Mouse (Mus musculus): ENCODE data around the gene Ccdc130. TPM values are rescaled to one million over a fixed set of nuclear protein-coding genes. Genes with fewer than 3 reads are reported as not detected.

Ccdc130 gene
- polyA plus RNA-seq, 1 experiment from 2014 or later, result 24.0 TPM

DNA sequence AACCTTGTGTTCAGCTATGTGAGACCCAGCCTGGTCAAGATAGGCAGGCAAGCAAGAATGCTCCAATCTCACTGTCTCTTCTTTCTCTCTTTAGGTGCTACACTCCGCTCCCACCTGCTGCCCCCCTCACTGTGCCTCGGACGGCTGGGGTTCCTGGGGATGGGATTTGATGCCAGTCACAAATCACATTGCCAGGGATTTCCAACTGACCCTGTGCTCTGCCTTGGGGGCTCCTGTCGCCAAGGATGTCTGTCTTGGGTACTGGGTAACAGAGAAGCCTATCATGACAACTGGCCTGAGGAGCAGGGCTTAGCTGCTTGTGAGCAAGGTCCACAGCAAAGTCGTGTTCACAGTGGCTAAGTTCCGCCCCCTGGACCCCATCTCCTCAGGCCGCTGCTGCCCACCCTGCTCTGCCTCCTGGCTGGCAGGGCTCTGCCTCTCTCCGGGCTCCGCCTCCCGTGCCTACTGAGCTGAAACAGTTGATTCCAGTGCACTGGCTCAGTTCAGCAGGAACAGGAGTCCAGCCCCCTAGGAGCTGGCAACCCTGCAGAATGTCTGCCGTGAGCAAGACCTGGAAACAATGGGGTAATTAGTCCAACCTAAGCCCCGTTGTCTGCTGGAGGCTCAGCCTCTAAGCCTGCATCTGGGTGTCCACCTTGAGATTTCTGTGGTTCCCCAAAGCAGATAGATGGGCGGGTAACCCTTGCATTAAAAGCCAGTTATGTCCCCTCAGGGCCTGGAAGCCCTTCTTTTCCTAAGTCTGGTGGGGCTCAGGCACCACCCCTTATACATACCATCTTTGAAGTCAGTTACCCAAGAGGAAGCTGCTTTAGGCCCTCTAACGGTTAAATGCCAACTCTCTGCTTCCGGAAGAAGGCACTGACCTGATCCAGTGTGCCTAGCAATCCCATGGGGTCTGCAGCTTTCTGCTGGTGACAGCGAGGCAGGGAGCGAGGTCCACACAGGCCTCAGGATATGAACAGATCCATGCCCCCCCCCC, 61.5 kb downstream of the Ccdc130 start:
- Histone ChIP-seq H3K27me3 (0 out of 2 replicates have a peak, but pooled peaks cover 3% of the 10 kb centered on the region), H3K36me3 (peaks cover 36% of the 10 kb centered on the region), H3K4me2 (0 out of 2 replicates have a peak overlapping the region, but pooled peaks have one; percentile 6), H3K9ac (peak overlapping the region; percentile 57), H3K4me1 (replicated peaks) (peaks cover 36% of the 10 kb centered on the region), H3K4me3 (no peak overlapping the region), H3K27ac (peak overlapping the region; percentile 73), H3K9me3 (no peaks in the 10 kb centered on the region)
- no peak for ATAC-seq (ENCODE audit: low FRiP score)
- 45% methylated on average over 17 of the region's 17 CpGs for WGBS

DNA sequence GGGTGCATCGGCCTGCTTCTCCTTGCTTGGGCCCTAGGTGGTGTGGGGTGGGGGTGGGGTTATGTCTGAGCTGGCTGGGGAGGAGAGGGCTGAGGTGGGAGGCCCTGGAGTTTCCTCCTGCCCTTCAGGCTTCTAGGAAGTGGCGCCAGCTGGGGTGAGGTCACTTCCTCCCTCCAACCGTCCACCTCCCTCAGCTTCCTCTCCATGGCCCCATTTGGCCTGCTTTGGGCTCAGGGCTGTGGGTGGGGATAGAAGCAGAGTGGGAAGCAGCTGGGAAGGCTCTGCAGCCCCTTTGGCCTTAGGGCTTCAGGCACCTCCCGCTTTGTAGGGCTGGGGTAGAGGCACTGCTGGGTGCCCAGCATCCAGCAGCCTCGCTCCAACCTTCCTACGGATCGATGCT, 62.4 kb downstream of the Ccdc130 start:
- H3K4me3 ChIP-seq, result no peak overlapping the region
- no peaks in the 10 kb centered on the region for H3K9me3 ChIP-seq
- no peak for ATAC-seq (ENCODE audit: low FRiP score)
- peaks cover 7% of the 10 kb centered on the region; the same call in 1 of the 2 replicates for H3K27me3 ChIP-seq
- peak overlapping the region; percentile 57 for H3K9ac ChIP-seq
- WGBS, result 69% methylated on average over 7 of the region's 7 CpGs
- peaks cover 45% of the 10 kb centered on the region for H3K4me1 ChIP-seq (replicated peaks)
- H3K27ac ChIP-seq, result peak overlapping the region; percentile 73
- no peak overlapping the region for H3K4me2 ChIP-seq
- H3K36me3 ChIP-seq, result peaks cover 27% of the 10 kb centered on the region

MicroRNA genes within 50 kb of the gene (microRNA counts, 519-probe panel; counts per million panel counts)
- microRNA mmu-miR-23a, result 4,034 counts per million, percentile 62 among the panel's probes with 10 or more counts
- 4,384 counts per million, percentile 73 among the panel's probes with 10 or more counts for microRNA mmu-miR-27a

Small RNAs within 50 kb of the gene (microRNA-seq; reads per million reads assigned to microRNA genes)
- 3,748 reads per million, percentile 88 among the genes with 10 or more reads in this experiment for gene Mir23a
- gene Mir24-2, result not detected
- gene Mir27a, result 58.6 reads per million, percentile 42 among the genes with 10 or more reads in this experiment
- not detected for gene Mir3074-2

Other genes with a start within 250 kb of the Ccdc130 start
- gene Palm3, start 248.9 kb downstream of the Ccdc130 start, polyA plus RNA-seq (2015; fragmentation: Nextera tagmentation; extraction: Ambion mirVana), result 5.9 and 6.8 TPM in 2 replicates
- gene Il27ra, start 227.8 kb downstream of the Ccdc130 start, polyA plus RNA-seq (2015; fragmentation: Nextera tagmentation; extraction: Ambion mirVana), result 0.22 and 0.66 TPM in 2 replicates
- 0.44 TPM in 1 of 2 replicates, not detected in the other for gene Rln3, start 225.4 kb downstream of the Ccdc130 start, polyA plus RNA-seq (2015; fragmentation: Nextera tagmentation; extraction: Ambion mirVana)
- gene Gm10643, start 205.2 kb downstream of the Ccdc130 start, polyA plus RNA-seq (2015; fragmentation: Nextera tagmentation; extraction: Ambion mirVana), result 1.4 and 1.7 TPM in 2 replicates
- 7.8 and 8.3 TPM in 2 replicates for gene Rfx1, start 203.5 kb downstream of the Ccdc130 start, polyA plus RNA-seq (2015; fragmentation: Nextera tagmentation; extraction: Ambion mirVana)
- gene Dcaf15, start 165.6 kb downstream of the Ccdc130 start, polyA plus RNA-seq (2015; fragmentation: Nextera tagmentation; extraction: Ambion mirVana), result 20.2 and 22.2 TPM in 2 replicates
- gene Podnl1, start 144.4 kb downstream of the Ccdc130 start, polyA plus RNA-seq (2015; fragmentation: Nextera tagmentation; extraction: Ambion mirVana), result 0.48 and 0.52 TPM in 2 replicates
- gene Cc2d1a, start 122.4 kb downstream of the Ccdc130 start, polyA plus RNA-seq (2015; fragmentation: Nextera tagmentation; extraction: Ambion mirVana), result 24.4 and 26.5 TPM in 2 replicates
- gene 4930432K21Rik, start 122.4 kb downstream of the Ccdc130 start, polyA plus RNA-seq (2015; fragmentation: Nextera tagmentation; extraction: Ambion mirVana), result 1.9 and 2.9 TPM in 2 replicates
- 10.3 and 10.9 TPM in 2 replicates for gene Nanos3, start 85.2 kb downstream of the Ccdc130 start, polyA plus RNA-seq (2015; fragmentation: Nextera tagmentation; extraction: Ambion mirVana)
- gene Zswim4, start 33.3 kb downstream of the Ccdc130 start, polyA plus RNA-seq (2015; fragmentation: Nextera tagmentation; extraction: Ambion mirVana), result 38.5 and 39.1 TPM in 2 replicates
- gene D8Ertd738e, start 20.7 kb downstream of the Ccdc130 start, polyA plus RNA-seq (2015; fragmentation: Nextera tagmentation; extraction: Ambion mirVana), result 263 and 280 TPM in 2 replicates
- 50.7 and 57.6 TPM in 2 replicates for gene Mri1, start 13.1 kb downstream of the Ccdc130 start, polyA plus RNA-seq (2015; fragmentation: Nextera tagmentation; extraction: Ambion mirVana)
- gene Cacna1a, start 118.1 kb upstream of the Ccdc130 start, polyA plus RNA-seq (2015; fragmentation: Nextera tagmentation; extraction: Ambion mirVana), result 20.9 and 22.9 TPM in 2 replicates